Mouse (Mus musculus) heart, adult 2 months (tissue): ENCODE results near the gene Kyat1. TPM values are rescaled to one million over a fixed set of nuclear protein-coding genes. Genes with fewer than 3 reads are reported as not detected.

Experiments used
- DNase-seq, 2 experiments: peaks; one replicate each; pipeline ENCODE4 v3.0.0; 2021
- H3K27ac ChIP-seq: fragments of 200-600 bp; 2 replicates; pipeline ENCODE4 v1.8.1; 2022
- H3K27me3 ChIP-seq: fragments of 200-500 bp; 2 replicates; pipeline ENCODE4 v1.6.1; 2012; ENCODE audit warnings: mild to moderate bottlenecking, low read length, inconsistent platforms, mixed read lengths; ENCODE audit not compliant: control insufficient read depth, insufficient read depth
- H3K36me3 ChIP-seq: fragments of 200-500 bp; 2 replicates; pipeline ENCODE4 v1.6.1; 2012; ENCODE audit warnings: low read length, inconsistent platforms; ENCODE audit not compliant: control insufficient read depth, insufficient read depth
- H3K4me1 ChIP-seq: fragments of 200-500 bp; 2 replicates; pipeline ENCODE4 v1.6.1; 2011; ENCODE audit warnings: low read length; ENCODE audit not compliant: control insufficient read depth, insufficient read depth
- H3K4me3 ChIP-seq: fragments of 200-600 bp; 2 replicates; pipeline ENCODE4 v1.8.1; 2022
- H3K79me2 ChIP-seq: fragments of 200-500 bp; replicated peaks from 2 replicates; pipeline ENCODE4 v1.6.1; 2012; ENCODE audit warnings: mild to moderate bottlenecking, inconsistent platforms, low read length, moderate library complexity, mixed read lengths; ENCODE audit not compliant: control insufficient read depth, insufficient read depth
- H3K9ac ChIP-seq: fragments of 200-500 bp; 2 replicates; pipeline ENCODE4 v1.6.1; 2012; ENCODE audit warnings: low read depth, mild to moderate bottlenecking, control low read depth, inconsistent platforms, low read length, mixed read lengths
- CTCF ChIP-seq: fragments of 200-600 bp; IDR thresholded peaks from 2 replicates; pipeline ENCODE4 v1.8.1; 2022; ENCODE audit warnings: antibody characterized with exemption, mild to moderate bottlenecking, moderate library complexity
- EP300 ChIP-seq: fragments of 200-500 bp; IDR thresholded peaks from 2 replicates; pipeline ENCODE4 v1.6.1; 2011; ENCODE audit warnings: low read depth, low read length, control low read depth; ENCODE audit not compliant: insufficient read depth
- POLR2A ChIP-seq: fragments of 200-500 bp; IDR thresholded peaks from 2 replicates; pipeline ENCODE4 v1.6.1; 2011; ENCODE audit warnings: mild to moderate bottlenecking, low read depth, low read length, control low read depth; ENCODE audit not compliant: insufficient read depth
- WGBS: fragments of 180-500 bp; shearing (Covaris S2); methylation state at CpG from one replicate; pipeline ENCODE4 v1.1.7; 2018; 5-methylcytosine and 5-hydroxymethylcytosine counted together
- intact Hi-C: fragments of 180-260 bp; cut with DNase I; formaldehyde crosslinking; loops from one replicate; pipeline ENCODE4 v1.15.1; 2025
- long read RNA-seq: library from polyadenylated mRNA; stranded (forward); transcript quantifications from one replicate; pipeline ENCODE4 v2.0.0, GENCODE M21; 2021
- polyA plus RNA-seq: library from polyadenylated mRNA; depleted of rRNA; stranded (reverse); fragments of >200 nt; gene quantifications from 2 replicates; pipeline ENCODE4 v1.2.3, GENCODE M21; 2012; rRNA removed
- total RNA-seq, 2 experiments: library from RNA; stranded (reverse); gene quantifications; 2 replicates each; pipeline ENCODE4 v1.2.3; 2021

The Kyat1 gene
- total RNA-seq (10 to 100 TPM; 32.1 to 35.7 TPM), polyA plus RNA-seq (57.5 and 68.6 TPM in 2 replicates)
- long read RNA-seq, transcript Kyat1-201 (13 exons, 1,876 nt), result major isoform, 18 of 32 reads
- long read RNA-seq, transcript Kyat1-206 (14 exons, 2,026 nt), result minor isoform, 6 of 32 reads
- long read RNA-seq, partial matches to known transcripts, result 4 of 32 reads
- long read RNA-seq, other reads (novel, unspliced or antisense), result 3 of 32 reads

DNA sequence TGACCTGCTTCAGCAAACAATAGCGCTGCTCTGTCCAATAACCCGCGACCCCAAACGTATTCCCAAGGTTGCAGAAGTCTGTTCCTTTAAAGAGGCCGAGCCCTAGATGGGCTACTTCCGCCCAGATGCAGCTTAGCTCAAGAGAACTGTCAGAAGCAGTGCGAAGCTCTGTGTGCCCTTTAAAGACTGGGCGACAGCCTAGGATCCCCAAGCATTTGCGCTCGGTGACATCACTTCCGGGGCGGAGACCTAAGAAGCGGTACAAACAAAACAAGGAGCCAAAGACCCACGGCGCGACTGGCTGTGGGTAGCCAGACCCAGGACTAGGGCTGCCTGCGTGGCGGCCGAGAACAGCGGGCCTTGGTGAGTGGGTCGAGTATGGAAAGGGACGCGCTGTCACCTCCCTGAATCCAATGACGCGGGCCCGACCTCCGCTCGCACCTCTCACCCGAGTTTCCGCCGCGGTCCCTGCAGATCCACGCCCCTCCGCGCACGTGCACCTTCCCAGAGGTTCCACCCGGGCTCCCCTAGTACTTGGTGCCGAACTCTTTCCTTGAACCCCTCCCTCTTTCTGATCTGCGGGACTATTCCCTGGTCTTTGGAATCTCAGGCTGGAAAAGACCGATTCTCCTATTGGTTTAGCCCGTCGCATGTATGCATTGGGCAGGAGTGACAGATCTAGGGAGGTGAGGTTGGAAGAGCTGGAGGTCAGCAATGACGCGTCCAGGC lies at the start of gene Kyat1:
Kyat1 (minus strand) TSS at position 219 of the 729 bp plus-strand sequence.
- Histone ChIP-seq H3K4me1 (peaks cover 4% of the 10 kb centered on the region), H3K79me2 (no peaks in the 10 kb centered on the region; the same call in 1 of the 2 replicates), H3K4me3 (peak within 1 kb of the TSS; percentile 68), H3K36me3 (no peaks in the 10 kb centered on the region), H3K9ac (peak within 1 kb of the TSS; percentile 89), H3K27me3 (no peaks in the 10 kb centered on the region), H3K27ac (peak within 1 kb of the TSS; percentile 91)
- TF ChIP-seq POLR2A (peak; percentile 91), EP300 (peak; percentile 87), CTCF (no peak)
- under 1% methylated on average over 44 of the region's 44 CpGs for WGBS
- intact Hi-C loops, result loop anchor here (1.0 to 2.0 kb wide), 3 partner anchors 27 to 65 kb away; partner anchors contain the start of genes Lrrc8a and Spout1
- peak; percentile 95 for DNase-seq

DNA sequence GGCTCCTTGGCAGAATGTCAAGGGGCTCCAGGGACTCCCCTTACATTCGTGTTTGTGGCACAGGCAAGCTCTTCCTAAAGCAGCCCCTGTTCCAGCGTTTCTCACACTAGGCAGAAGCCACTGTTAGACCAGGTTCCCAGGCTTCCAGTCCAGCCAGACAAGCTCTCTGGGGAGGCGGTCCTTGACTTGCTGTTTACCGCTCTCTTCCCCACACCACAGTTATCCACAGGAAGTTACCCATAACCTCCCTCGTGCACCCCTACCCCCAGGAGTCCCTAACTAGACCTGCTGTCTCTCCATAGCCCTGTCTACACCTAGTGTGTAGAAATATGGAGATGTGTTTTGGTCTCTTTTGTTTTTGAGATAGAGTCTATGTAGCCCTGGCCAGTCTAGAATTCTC lies 48.2 kb upstream of the Kyat1 start:
- Histone ChIP-seq H3K27ac (peak overlapping the region; percentile 70), H3K4me3 (no peak overlapping the region), H3K36me3 (peaks cover 34% of the 10 kb centered on the region), H3K27me3 (no peaks in the 10 kb centered on the region), H3K79me2 (peaks cover 12% of the 10 kb centered on the region), H3K4me1 (peaks cover 42% of the 10 kb centered on the region), H3K9ac (no peak overlapping the region)
- DNase-seq, result peak in 1 of 2 experiments; percentile 15
- 36% methylated on average over 5 of the region's 5 CpGs for WGBS
- TF ChIP-seq POLR2A, result no peak
- TF ChIP-seq EP300, result no peak
- no peak for TF ChIP-seq CTCF
- intact Hi-C loops, result no loop called here

DNA sequence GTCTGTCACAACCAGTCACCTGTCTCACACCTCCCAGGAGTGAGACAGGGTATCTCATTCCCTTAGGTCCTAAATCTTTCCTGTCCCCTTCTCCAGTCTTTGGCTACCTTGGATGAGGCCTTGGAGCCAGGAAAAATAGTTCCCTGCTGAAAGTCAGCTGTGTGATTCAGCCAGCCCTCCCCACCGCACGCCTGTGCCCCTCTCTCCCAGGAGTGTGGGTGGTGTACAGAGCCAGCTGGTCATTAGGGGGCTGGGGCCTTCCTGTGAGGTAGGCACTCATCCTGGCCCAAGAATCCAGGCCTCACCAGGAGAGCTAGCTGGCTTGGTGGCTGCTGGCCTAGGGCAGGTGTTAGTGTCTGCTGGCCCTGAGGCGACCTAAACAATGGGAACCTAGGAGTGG lies 46.9 kb upstream of the Kyat1 start:
- Histone ChIP-seq H3K4me3 (no peak overlapping the region), H3K4me1 (peaks cover 38% of the 10 kb centered on the region), H3K9ac (peak overlapping the region; percentile 22; the same call in 1 of the 2 replicates), H3K36me3 (peaks cover 35% of the 10 kb centered on the region), H3K27ac (peak overlapping the region; percentile 70), H3K27me3 (no peaks in the 10 kb centered on the region), H3K79me2 (peaks cover 12% of the 10 kb centered on the region)
- intact Hi-C loops, result no loop called here
- peak in 1 of 2 experiments; percentile 10 for DNase-seq
- TF ChIP-seq EP300, result no peak
- 45% methylated on average over 3 of the region's 3 CpGs for WGBS

DNA sequence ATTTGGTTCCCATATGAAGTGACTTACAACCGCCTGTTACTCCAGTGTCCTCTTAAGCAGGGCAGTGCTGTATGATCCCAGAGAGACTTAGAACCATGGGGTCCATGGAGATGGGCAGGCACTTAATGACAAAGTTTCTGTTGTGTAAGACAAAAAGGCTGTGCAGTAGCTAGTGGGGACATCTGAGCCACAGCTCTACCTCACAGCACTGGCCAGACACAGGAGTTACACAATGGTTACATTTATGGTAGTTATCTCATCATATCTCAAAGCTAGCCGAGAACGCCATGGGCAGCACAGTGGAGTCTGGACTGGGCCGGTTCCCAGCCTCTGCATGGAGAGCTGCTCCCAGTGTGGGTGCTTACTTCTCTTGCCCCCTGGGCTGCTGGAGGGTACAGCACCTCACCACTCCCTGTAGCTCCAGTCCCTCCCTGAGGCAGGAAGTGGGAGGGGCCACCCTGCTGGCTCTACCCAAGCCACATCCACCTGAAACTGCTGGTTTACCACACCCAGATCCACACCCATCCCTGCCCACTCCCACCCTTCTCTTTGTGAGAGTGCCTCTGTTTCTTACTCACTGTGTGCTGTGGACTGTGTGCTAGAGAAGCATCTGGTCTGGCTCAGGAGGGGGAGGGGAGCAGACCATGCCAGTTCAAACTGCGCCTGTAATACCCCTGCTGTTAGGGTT lies 45.9 kb upstream of the Kyat1 start:
- intact Hi-C loops, result no loop called here
- Histone ChIP-seq H3K4me1 (peaks cover 40% of the 10 kb centered on the region), H3K4me3 (no peak overlapping the region), H3K79me2 (peaks cover 9% of the 10 kb centered on the region), H3K27me3 (no peaks in the 10 kb centered on the region), H3K27ac (peak overlapping the region; percentile 70), H3K9ac (peak overlapping the region; percentile 5; the same call in 1 of the 2 replicates), H3K36me3 (peaks cover 30% of the 10 kb centered on the region)
- 0 out of 2 replicates have a peak, but pooled peaks have one; percentile 30 for TF ChIP-seq POLR2A
- TF ChIP-seq CTCF, result no peak
- DNase-seq, result peak; percentile 67 to 77
- WGBS, result 40% methylated on average over 5 of the region's 5 CpGs

DNA sequence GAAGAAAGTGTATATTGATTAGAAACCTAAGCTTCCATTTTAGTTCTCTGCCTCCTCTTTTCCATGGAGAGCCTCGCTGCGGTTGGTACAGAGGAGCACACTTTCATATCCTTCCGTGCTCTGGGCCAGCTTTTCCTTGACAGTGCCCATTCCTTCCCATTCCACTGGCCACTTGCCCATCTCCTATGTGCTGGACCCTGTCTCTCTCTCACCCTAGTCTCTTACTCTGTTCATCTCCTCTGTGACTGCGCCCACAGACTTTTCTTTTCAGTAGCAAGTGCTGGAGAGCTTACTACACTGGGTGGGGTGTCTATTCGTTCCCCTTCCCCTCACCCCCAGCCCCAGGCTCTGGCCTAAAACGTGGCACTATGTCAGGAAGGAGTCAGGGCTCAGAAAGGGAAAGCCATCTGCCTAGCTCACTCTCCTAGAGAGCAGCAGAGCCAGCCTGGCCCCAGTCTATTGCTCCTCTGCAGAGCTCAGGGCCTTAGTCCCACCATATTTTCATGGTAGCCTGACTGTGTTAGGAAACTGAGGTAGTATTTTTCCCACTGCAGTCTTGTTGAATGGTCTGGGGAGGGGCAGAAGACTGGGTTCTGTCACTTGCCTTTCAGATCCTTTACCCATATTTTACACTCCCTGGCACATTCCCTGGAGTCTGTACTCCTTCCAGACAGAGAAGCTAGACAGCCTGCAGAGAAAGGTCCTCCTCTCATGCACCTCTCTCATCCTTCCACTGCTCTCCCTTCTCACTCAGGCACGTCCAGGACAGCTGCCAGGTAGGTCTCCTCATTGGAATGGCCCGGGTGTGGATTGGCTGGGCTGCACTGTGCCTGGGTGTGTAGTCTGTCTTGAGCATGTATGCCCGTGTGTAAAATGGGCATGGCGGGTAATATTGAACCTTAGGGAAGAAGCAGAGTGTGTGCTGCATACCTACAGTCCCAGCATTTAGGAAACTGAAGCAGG lies 44.8 kb upstream of the Kyat1 start:
- H3K36me3 ChIP-seq, result peaks cover 35% of the 10 kb centered on the region
- no peak overlapping the region for H3K4me3 ChIP-seq
- no peaks in the 10 kb centered on the region for H3K27me3 ChIP-seq
- H3K27ac ChIP-seq, result peak overlapping the region; percentile 70
- 59% methylated on average over 10 of the region's 10 CpGs for WGBS
- TF ChIP-seq EP300, result no peak
- TF ChIP-seq CTCF, result no peak
- no peak for TF ChIP-seq POLR2A
- H3K79me2 ChIP-seq, result peaks cover 11% of the 10 kb centered on the region
- peak overlapping the region; percentile 23 for H3K9ac ChIP-seq
- intact Hi-C loops, result no loop called here
- peak; percentile 27 to 33 for DNase-seq
- H3K4me1 ChIP-seq, result peaks cover 48% of the 10 kb centered on the region
